Mouse (Mus musculus) CD4-positive, CD25-positive, alpha-beta regulatory T cell (primary cell): ENCODE results near the gene Dnah14. TPM values are rescaled to one million over a fixed set of nuclear protein-coding genes. Genes with fewer than 3 reads are reported as not detected.

Source experiments
- polyA plus RNA-seq: library from polyadenylated mRNA; unstranded; fragments of 100-300 nt; shearing (Covaris generic); gene quantifications from one replicate; pipeline ENCODE4 v1.2.1, GENCODE M21; 2017

The Dnah14 gene
- polyA plus RNA-seq, result 1.8 TPM

DNA sequence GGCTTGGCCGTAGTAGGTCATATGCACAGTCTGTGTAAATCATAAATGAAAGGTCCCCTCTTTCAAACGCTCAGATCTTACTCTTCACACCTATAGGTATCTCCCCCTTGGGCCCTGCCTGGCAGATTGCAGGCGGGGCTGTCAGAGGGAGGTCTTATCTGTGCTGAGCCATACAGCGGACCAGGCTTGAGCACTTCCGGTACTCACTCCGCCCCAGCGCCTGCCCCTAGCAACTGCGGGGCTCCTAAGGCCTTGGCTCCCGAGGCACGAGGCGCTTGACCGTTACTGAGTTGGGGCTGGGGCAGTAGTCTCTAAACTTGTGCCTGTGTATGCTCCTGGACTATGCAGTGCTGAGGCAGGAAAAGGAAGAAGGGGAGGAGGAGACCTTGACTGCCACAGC is at the start of gene Dnah14:
Gene Dnah14 (plus strand): TSS at position 238 of the 400 bp plus-strand sequence.

DNA sequence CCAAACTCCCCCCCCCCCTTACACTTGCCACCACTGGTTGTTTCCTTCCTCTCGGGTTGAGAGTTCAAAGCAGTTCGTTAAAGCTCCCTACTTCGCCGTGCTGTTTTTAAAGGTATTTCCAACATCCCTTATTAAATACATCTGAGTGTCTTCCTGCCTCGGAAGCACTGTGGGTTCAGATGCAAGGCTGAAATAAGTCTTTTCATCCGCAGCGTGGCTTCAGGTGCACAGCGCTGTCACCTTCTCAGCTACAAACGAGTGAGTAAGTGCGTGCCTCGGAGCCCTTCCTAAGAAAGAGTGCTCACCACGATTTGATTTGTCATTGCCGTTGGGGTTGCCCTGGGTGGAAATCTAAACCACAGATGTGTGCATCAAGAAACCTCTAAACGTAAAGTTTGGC is 266.4 kb downstream of the Dnah14 start, which contains the start of gene Lbr:
Gene Lbr (minus strand): TSS at position 266 of the 400 bp plus-strand sequence.

Other genes starting within 250 kb of the Dnah14 start
- 0.08 TPM for gene Cnih3, start 223.9 kb upstream of the Dnah14 start, polyA plus RNA-seq
- gene Ccdc121, start 65.1 kb upstream of the Dnah14 start, polyA plus RNA-seq, result not detected